Mouse (Mus musculus) thymus, adult 2 months (tissue): ENCODE results near the gene Egln1. TPM values are rescaled to one million over a fixed set of nuclear protein-coding genes. Genes with fewer than 3 reads are reported as not detected.

Experiments
- DNase-seq: peaks from one replicate; pipeline ENCODE4 v3.0.0; 2021
- H3K27ac ChIP-seq: fragments of 200-500 bp; 2 replicates; pipeline ENCODE4 v1.5.1; 2012; ENCODE audit warnings: low read length, control low read depth; ENCODE audit not compliant: control insufficient read depth, insufficient read depth
- H3K27me3 ChIP-seq: fragments of 200-500 bp; 2 replicates; pipeline ENCODE4 v1.6.1; 2012; ENCODE audit warnings: mild to moderate bottlenecking, low read length, moderate library complexity, mixed read lengths; ENCODE audit not compliant: control insufficient read depth, insufficient read depth
- H3K36me3 ChIP-seq: fragments of 200-500 bp; 2 replicates; pipeline ENCODE4 v1.6.1; 2012; ENCODE audit warnings: mild to moderate bottlenecking, low read length, moderate library complexity; ENCODE audit not compliant: control insufficient read depth, insufficient read depth
- H3K4me1 ChIP-seq: fragments of 200-500 bp; replicated peaks from 2 replicates; pipeline ENCODE4 v1.6.1; 2012; ENCODE audit warnings: low read length; ENCODE audit not compliant: control insufficient read depth, insufficient read depth
- H3K4me3 ChIP-seq: fragments of 200-500 bp; 2 replicates; pipeline ENCODE4 v1.5.1; 2012; ENCODE audit warnings: mild to moderate bottlenecking, low read length, control low read depth, moderate library complexity; ENCODE audit not compliant: control insufficient read depth, insufficient read depth
- CTCF ChIP-seq: fragments of 200-500 bp; IDR thresholded peaks from 2 replicates; pipeline ENCODE4 v1.5.1; 2012; ENCODE audit warnings: mild to moderate bottlenecking, control low read depth, low read length, moderate library complexity, borderline replicate concordance; ENCODE audit not compliant: control insufficient read depth, poor library complexity, insufficient read depth; ENCODE audit errors: extremely low read depth
- POLR2A ChIP-seq: fragments of 200-500 bp; IDR thresholded peaks from 2 replicates; pipeline ENCODE4 v1.6.1; 2012; ENCODE audit warnings: mild to moderate bottlenecking, low read length, control low read depth, moderate library complexity; ENCODE audit not compliant: control insufficient read depth, poor library complexity, insufficient read depth; ENCODE audit errors: extremely low read depth
- WGBS: fragments of 180-500 bp; shearing (Covaris S2); methylation state at CpG from one replicate; pipeline ENCODE4 v1.1.7; 2018; 5-methylcytosine and 5-hydroxymethylcytosine counted together
- polyA plus RNA-seq: library from polyadenylated mRNA; depleted of rRNA; stranded (reverse); fragments of >200 nt; gene quantifications from 2 replicates; pipeline ENCODE4 v1.2.3, GENCODE M21; 2012

The Egln1 gene
- polyA plus RNA-seq, 1 experiment: 40.5 TPM

DNA sequence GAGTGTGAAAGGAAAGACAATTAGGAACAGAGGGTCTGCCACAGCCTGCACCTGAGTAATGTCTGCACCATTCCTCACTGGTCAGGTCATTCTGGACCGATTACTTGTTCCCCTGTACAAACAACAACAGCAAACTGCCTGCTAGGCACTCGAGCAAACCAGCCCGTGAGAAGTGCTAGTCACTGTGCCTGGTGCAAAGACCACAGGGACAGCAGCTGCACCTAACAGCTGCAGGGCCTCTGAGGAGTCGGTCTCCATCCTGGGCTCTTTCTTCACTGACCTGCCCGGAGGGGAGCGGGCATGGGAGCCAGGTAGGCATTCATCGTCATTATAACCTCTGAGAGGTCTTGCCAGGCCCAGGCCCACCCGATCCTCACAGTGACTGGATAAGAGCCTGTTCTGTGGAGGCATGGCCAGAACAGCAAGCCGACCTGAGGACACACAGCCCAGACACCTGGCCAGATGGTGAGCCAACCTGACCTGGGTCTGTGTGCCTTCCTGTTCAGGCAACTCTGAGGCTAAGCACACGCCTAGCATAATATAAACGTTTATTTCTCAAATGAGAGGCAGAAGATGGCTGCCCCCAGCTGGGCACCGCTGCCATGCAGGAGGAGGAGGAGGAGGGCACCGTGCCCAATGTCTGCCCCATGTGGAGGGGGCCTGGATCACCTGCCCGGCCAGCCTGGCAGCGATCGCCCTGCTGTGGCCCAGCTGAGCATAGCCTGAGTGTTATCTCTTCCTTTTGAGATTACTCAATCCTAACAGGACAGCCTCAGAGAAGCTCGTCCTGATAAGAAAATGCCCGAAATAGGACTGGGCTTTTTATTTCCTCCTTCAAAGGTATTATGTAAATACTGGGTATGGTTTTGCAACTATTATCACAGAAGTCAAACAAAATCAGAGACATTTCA lies 27.5 kb downstream of the Egln1 start:
- Histone ChIP-seq H3K27ac (no peak overlapping the region), H3K36me3 (no peaks in the 10 kb centered on the region), H3K27me3 (no peaks in the 10 kb centered on the region), H3K4me1 (peaks cover 32% of the 10 kb centered on the region), H3K4me3 (no peak overlapping the region)
- no peak for DNase-seq
- TF ChIP-seq POLR2A (no peak), CTCF (no peak)
- 25% methylated on average over 18 of the region's 18 CpGs for WGBS

DNA sequence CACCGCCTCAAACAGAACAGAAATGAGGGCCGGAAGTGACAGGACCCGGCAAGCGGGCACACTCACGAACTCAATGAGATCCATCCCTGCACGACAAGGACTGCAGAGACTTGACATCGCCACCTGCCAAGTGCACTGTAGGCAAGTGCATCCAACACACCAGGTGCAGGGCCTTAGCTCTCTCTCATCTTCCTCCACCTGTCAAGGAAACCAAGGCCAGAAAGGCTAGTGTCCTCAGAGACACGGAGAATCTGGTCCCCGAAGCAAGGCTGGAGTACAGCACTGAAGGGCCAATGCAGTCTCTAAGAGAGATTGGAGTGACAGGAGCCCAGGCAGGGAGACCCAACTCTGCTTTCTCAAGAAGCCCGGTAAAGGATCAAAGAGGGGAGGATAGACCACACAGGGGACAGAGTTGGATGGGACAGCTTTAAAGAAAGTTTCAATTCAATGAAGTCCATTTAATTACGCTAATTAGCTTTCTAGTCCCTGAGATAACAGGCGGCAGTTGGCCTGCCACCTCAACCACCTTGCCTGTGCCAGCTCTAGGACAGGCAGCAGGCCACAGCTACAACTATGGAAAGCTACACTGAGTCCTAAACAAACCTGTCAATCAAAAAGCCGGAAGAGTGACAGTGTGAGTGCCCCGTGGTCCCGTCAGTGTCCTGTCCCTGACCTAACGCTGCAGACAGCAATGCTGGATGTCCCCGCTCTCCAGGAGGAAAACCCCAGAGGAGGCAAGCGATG lies 31.2 kb downstream of the Egln1 start:
- 93% methylated on average over 18 of the region's 18 CpGs for WGBS
- H3K4me1 ChIP-seq: peaks cover 13% of the 10 kb centered on the region

DNA sequence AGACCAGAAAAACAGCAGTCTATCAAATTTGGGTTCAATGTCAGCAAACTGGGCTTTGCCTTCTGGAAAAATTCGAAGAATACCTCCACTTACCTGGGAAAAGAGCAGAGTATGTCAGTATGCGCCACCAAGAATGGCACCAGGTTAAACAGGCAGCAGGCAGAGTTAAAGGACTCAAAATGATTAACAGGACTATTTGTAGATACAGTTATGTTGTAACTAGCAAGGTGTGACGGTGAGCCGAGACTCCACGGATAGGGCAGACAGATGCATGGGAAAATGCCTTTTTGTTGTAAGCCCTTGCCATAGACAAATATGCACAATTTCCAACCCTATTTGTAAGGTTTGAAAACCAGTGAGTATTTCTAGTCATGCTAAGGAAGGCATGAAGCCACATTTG lies 35.1 kb downstream of the Egln1 start:
- Histone ChIP-seq H3K36me3 (peaks cover 29% of the 10 kb centered on the region), H3K4me3 (no peak overlapping the region), H3K27me3 (no peaks in the 10 kb centered on the region), H3K27ac (no peak overlapping the region), H3K4me1 (no peaks in the 10 kb centered on the region)
- no peak for TF ChIP-seq CTCF
- no peak for TF ChIP-seq POLR2A
- 100% methylated on average over 5 of the region's 5 CpGs for WGBS
- no peak for DNase-seq

More for the DNA sequence above, 31.2 kb downstream of the Egln1 start:
- no peaks in the 10 kb centered on the region for H3K27me3 ChIP-seq
- peaks cover 10% of the 10 kb centered on the region for H3K36me3 ChIP-seq
- DNase-seq: no peak
- H3K4me3 ChIP-seq: no peak overlapping the region
- TF ChIP-seq CTCF: no peak
- TF ChIP-seq POLR2A: no peak
- no peak overlapping the region for H3K27ac ChIP-seq

DNA sequence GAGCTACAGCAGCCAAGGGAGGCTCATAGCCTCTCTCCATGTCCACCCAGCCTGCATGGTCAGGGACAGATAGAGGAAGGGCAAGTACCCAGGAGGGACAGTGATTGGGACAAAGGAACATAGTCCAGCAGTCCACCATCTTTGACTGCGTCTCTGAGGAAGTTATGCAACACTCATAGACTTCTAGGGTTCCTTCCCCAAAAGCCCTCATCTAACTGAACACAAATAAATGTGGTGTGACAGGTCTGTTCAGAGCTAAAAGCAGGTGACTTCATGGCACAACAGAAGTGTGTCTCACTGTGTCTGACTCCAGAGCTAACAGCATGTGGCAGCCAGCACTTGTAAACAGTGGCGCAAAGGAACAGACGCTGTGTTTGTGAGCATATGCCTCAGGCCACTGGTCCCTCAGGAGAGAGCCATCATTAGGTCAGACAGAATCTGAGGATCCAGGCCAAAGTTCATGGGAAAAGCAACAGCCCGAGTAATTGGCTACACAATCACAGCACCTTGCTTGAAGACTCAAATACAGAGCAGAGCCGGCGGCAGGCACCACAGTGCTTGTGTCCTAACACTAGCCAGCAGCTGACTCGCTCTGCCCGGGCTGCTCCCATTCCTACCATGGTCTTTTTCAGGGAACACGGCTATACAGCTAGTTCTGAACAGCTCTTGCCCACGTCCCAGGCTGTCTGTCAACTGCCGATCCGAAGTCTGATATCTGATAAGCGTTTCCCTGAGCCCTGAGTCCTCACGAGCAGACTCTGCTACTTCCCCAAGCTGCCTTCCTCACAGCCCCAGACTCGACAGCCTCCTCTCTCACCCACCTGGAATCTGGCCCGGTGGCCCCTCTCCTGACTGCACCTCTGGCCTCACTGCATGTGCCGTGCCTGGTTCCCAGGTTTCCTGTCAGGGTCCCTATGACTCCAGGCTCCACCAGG lies 36.9 kb downstream of the Egln1 start:
- Histone ChIP-seq H3K27me3 (no peaks in the 10 kb centered on the region), H3K4me1 (no peaks in the 10 kb centered on the region), H3K4me3 (no peak overlapping the region), H3K27ac (no peak overlapping the region), H3K36me3 (peaks cover 45% of the 10 kb centered on the region)
- no peak for DNase-seq
- no peak for TF ChIP-seq POLR2A
- TF ChIP-seq CTCF: no peak
- 87% methylated on average over 17 of the region's 17 CpGs for WGBS

DNA sequence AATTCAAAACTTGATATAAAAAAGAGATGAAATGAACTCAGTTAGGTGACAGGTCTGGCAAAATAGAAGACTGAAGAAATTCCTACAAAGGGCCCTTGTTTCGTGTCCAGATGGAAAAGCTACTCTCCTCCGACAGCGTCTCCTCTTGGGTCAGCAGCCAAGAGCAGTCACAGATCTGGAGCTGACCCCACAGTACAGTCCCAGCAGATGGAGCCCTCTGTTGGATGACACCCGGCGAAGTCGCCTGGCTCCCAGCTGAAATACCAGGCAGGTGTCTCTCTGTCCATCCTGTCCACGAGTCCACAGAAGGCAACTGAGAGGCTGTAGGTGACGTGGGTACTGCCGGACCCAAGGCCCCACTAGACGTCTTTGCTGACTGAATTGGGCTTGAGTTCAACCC lies 38.8 kb downstream of the Egln1 start:
- peaks cover 62% of the 10 kb centered on the region for H3K36me3 ChIP-seq
- H3K4me3 ChIP-seq: no peak overlapping the region
- no peaks in the 10 kb centered on the region for H3K27me3 ChIP-seq
- no peaks in the 10 kb centered on the region for H3K4me1 ChIP-seq
- WGBS: 89% methylated on average over 10 of the region's 10 CpGs
- TF ChIP-seq POLR2A: no peak
- no peak for TF ChIP-seq CTCF
- no peak overlapping the region for H3K27ac ChIP-seq
- no peak for DNase-seq

DNA sequence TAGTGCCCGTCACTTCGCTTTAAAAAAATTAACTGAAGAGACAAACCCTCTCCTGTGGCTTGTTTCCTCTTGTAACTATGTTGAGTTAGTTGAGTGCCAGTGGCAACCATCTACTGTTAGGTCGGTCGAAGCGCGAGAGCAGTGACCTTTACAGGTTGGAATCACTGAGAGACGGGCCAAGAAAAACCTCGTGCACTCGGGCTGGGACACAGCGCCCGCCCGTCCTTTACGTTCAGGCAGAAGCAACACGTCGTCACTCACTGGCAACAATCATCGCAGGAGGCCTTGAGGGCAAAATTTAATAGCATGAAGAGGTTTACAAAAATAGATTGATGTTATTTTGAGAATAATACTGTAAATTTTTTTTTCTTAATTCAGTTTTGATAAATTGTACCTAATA lies 39.2 kb downstream of the Egln1 start:
- Histone ChIP-seq H3K4me3 (no peak overlapping the region), H3K4me1 (no peaks in the 10 kb centered on the region), H3K27ac (no peak overlapping the region), H3K36me3 (peaks cover 64% of the 10 kb centered on the region), H3K27me3 (no peaks in the 10 kb centered on the region)
- WGBS: 96% methylated on average over 16 of the region's 16 CpGs
- DNase-seq: no peak
- TF ChIP-seq CTCF (no peak), POLR2A (no peak)
